Mouse (Mus musculus) right cerebral cortex, postnatal 14 days (tissue): ENCODE measurements at regions not wholly inside any gene's neighbourhood (a gene's known extent, or its start where the extent isn't known, plus 50 kb on each side); places are given as distances from the start of the nearest gene placed in this dataset.
A peak's percentile ranks its signal among the peaks of the same experiment; 100 is the strongest.

ENCODE experiments used
- DNase-seq: peaks from one replicate; pipeline ENCODE4 v3.0.0; 2022

DNA sequence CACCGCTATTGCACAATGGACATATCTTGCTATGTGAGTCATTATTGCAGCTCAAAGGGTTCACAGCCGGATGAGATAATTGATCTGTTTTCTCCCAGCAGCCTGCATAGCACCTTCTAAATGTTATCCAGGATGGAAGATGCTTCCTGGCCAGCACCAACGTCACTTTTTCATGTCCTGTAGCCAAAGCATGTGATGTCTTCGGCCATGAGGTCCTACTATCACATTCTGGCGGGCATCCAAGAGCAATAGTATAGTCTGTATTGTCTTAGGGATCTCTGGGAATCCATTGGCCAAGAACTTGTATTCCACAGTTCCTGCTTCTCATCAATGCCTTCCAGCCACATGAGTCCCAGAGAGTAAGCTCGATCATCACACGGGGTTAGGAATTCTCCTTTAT, 70.6 kb downstream of the Npy start:
- DNase-seq, result no peak

DNA sequence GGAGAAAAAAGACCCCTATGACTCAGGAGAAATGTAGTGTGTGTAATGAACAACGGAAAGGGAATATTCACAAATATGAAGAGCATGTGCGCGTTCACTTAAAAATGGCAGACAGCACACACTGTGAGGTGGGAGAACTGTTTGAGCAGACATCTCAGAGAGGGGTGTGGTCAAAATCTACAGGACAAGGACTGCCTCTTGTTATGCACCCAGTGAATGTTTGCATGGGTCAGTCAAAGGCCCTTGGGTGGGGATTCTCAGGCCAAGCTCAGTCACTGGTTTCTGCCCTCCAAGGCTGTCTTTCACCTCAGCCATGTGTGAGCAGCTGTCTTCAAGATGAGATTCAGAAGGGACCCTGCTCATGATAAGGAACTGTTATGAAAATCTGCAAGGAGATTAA, 76.6 kb downstream of the Npy start:
- no peak for DNase-seq

DNA sequence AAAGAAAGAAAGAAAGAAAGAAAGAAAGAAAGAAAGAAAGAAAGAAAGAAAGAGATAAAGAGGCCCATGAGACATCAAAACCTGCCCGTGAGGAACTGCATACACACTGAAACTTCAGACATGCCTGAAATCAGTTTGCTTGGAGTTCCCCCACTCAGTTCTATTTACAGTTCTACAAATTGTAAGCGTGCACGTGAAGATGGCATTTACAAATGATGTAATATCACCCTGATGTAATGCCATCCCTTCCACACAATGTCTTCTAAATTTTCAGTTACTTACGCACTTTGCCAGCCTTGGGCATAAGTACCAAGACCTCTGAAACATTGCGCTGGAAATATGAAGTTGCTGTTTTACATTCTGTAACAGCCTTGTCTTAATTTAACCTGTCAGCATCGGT, 79.0 kb downstream of the Npy start:
- no peak for DNase-seq

DNA sequence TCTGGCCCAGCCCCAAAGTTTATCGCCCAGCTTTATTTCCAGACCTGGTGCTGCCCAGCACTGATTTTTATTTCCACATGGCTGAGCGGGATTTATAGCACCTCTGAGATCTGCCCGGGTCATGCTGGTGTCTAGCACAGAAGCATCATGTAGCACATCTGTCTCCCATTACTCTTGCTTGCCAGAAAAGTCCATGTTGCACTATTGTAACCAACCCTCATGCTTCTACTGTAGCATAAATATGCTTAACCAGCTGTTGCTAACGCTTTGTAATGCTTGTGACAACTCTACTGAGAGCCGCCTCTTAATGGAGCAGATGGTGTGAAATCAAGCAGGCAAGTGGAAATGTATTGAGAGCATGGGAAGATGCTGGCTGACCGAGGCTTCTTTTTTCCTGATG, 81.5 kb downstream of the Npy start:
- DNase-seq, result no peak

DNA sequence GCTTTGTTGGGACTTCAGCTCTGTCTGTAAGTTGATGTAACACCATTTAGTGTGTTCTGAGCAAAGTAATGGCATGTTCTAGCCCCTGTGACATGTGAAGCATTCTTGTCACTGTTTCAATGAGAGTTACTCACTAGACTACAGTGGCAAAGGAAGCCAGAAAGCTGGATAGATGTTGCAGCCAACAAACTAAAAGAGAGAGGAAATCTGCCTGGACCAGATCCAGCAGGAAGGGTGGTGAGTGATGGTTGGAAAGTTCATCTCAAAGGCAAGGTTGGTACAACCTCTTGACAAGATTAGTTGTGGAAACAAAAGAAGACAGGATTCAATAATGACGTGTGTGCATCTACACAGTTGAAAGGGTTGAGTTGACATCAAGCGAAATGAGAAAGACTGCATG, 83.9 kb downstream of the Npy start:
- no peak for DNase-seq

DNA sequence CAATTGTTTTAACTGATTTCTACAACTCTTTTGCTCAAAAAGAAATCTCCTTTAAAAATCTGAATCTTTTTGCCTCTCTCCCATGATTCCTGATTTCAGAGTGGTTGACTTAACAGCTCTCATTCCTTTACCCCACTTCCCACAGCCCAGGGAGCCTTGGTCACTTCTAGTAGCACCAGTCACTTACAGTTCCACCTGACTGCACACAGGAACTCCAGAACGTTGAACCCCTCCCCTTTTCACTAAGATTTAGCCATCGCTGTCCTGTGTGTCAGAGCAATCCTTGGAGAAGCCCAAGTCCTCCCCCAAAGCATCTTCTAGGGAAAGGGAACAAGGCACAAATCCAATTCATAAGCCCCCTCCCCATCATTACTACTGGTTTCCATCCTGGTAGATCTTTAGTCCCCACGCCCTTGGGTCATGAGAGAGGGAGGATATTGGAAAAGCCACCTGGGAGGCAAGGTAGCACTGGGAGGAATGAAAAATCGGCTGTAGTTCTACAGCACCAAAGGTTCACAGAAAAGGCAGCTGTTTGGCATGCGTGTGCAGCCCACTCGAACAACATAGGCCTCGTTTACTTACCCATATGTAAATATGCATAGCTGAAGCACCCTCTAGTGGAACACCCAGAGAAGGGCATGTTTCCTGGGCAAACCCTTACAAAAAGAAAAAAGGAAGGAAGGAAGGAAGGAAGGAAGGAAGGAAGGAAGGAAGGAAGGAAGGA, 96.7 kb downstream of the Npy start:
- peak; percentile 28 for DNase-seq

DNA sequence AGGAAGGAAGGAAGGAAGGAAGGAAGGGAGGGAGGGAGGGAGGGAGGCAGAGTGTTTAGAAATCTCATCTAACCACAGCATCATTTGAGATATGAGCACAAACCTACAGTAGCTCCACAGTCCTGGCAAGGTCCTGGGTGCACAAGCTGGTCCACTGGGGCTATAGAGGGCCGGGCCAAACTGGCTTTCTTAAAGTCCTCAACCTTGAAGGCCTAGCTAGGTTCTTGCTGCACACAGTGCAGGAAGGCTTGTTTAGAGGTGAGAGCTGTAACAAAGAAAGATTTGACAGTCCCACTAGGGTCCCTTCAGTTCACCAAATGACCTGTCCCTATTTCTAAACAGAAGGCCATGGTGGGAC, 97.3 kb downstream of the Npy start:
- DNase-seq, result no peak

DNA sequence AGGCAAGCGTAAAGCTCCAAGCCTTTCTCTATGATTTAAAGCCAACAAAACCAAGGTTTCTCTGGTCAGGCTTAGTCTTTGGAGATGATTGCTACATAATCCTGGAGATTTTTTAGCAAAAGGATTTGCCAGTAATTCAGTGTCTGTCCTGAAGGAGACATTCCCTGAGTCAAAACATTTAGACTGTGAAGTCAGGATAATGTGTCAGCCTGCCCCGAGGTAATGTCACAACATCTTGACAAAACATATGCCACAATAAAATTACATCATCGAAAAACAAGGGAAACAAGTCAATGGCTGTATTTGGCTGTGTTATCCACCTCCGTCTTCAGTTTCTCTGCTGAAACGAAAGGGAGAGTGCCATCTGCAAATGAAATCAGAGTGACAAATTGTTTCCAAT, 101.8 kb downstream of the Npy start:
- DNase-seq, result no peak

DNA sequence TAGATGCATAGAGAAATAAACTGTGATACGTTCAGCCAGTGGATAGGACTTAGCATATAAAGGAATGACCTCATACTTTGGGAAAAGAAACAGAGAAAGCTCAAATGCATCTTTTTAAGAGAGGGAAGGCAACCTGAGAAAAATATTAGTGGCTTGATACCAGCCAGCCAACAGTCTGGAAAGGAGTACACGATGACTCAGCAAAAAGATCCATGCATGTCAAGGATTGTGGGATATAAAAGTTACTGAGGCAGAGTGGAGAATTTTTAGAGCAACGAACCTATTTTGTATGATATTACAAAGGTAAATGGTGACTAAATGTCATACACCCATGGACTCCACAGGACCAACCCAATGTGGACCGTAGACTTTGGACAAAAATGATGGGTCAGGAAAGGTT, 105.6 kb downstream of the Npy start:
- no peak for DNase-seq

DNA sequence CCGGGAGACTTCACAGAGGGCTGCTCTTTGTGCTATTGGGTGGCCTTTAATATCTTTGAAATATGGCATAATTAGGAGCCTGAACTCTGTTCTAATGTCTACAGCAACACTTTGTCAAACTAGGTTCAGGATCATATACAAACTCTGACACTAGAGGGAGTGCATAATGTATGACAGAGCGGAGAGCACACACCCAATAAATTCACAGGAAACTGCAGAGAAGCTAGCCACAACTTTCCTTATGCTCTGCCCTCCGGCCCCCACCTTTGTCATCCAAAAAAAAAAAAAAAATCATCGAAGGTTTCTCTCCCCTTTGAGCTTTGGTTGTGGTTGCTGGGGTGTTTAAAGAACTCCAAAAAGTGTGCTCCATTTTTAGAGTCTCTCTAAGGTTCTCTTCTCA, 107.6 kb downstream of the Npy start:
- no peak for DNase-seq

DNA sequence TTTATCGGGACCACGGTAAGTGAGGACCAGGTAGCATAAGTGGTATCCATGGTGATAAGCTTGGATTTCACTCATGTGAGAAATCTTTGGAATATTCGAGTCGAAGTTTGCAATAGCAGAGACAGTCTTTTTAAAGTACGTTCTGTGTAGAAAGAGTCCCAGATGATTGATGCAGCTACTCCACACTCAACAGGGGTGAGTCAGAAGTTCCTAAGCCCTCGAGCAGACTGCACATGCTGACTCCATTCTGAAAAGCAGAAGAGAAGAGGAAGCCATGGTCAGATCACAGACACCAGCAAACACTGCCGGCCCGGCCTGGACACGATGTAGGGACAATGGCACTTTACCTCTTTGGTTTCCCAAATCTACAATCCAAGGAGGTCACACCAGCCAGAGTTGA, 120.6 kb downstream of the Npy start:
- DNase-seq, result no peak

DNA sequence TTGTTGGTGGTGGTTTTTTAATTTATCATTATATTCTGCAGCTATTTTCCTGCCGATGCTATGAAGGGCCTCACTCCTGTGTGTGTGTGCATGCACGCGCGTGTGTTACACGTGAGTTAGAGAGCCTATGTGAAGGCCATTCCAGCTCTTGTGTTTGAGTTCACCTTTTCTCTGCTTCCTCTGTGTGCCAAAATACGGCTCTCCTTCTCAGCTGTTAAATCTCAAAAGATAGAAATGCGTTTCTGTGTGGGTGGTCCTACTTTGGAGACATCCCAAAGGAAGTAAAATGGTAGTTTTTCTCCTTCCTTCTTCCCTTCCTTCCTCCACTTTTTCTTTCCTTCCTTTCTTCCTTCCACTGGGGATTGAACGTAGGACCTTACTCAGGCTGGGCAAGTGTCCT, 136.4 kb downstream of the Npy start:
- no peak for DNase-seq

DNA sequence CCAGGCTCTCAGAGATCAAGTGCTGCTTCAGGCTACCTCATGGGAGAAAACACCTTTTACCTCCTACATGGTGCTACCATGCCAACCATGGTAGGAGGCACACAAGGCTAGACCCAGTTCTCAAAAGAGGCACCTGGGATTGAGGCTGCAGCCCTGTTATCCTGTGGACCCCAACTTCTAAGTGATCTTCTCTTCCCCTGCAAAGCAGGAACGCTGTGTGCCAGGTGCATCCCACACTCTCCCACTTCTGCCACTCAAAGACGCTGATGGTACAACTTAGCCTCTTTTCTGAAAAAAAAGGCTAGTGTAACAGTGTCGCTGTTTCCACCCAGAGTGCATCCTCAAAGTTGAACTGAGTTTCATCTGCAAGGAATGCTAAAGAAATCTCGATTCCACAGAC, 138.7 kb downstream of the Npy start:
- no peak for DNase-seq

DNA sequence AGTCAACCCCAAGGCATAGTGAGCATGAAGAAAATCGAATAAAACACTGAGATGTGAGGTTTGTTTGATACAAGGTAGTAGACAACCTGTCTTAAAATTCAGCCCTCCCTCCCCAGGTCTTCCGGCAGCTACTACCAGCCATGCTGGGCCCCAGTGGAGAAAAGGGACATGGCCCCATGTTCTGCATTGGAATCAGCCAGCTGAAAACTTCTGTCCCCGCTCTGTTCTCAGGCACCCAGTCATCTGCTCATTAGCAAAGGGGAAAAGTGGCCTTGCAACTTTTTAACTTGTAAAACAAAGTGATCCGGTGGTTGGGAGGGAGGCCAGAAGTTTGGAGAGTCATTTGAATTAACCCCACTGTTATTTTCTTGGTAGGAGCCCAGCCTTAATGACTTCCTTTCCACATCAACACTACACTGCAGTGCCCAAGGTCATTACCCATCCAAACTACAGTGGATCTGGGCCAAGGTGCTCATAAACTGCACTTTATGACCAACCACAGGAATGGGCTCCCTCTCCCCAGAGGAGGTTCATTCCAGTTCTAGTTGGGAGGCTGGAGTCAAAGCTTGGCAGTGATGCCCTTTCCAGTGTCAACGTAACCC, 143.5 kb downstream of the Npy start:
- no peak for DNase-seq

DNA sequence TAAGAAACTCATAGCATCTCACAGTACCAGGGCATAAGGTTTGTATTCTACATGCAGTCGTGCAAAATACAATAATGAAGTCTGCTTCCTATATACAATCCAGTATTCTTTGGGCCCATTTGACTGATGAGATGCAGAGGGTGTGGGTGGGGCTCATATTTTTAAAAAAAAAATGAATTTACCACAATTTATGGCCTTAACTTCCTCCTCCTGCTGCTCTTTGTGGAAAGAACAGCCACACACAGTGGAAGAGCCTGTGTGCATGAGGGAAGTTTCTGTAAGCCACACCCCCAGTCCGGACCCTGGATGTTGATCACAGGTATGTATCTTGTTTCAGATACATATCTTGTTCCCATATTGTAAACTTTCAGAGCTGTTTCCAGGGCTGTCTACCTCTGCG, 143.5 kb upstream of the Mpp6 start:
- DNase-seq, result no peak

DNA sequence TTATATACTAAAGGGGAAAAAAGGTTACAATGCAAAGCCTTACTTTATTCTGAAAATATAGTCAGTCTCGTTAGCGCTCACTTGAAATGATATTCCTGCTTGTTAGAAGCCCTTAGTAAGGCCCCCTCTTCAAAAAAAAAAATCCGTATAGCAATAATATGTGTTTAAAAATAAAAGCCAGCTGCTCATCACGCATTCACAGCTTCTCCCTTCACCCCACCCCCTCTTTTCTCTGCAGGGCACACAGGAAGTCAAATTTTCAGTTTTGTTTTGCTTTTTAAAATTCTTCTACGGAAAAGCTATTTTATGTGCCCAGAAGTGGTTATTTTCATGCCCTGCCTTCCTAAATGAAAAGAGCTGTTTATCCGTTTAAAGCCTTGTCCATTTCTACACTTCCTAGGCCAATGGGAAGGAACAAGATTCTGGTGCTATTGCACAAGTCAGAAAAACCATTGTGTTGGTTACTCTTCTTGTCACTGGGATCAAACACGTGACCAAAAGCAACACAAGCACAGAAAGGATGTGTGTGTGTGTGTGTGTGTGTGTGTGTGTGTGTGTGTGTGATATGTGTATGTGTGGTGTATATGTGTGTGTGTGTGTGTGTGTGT, 136.7 kb upstream of the Mpp6 start:
- DNase-seq, result no peak

DNA sequence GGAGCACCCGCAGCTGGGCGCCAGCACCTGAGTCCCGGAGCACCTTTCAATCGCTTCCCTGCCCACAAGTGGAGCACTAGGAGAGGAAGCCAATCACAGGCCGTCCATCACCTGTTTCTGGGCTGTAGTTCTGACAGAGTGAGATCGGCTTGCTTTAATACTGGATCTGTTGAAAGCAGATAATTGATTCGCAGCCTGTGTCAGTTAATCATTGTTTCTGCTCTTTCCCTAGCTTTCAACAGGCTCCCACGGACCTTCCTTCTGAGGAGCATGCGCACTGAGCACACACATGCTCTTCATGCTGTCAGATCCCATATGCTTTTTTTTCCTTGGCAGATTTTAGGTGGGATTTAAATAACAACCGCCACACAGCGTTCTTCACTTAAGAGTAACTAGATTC, 132.3 kb upstream of the Mpp6 start:
- peak; percentile 31 for DNase-seq

DNA sequence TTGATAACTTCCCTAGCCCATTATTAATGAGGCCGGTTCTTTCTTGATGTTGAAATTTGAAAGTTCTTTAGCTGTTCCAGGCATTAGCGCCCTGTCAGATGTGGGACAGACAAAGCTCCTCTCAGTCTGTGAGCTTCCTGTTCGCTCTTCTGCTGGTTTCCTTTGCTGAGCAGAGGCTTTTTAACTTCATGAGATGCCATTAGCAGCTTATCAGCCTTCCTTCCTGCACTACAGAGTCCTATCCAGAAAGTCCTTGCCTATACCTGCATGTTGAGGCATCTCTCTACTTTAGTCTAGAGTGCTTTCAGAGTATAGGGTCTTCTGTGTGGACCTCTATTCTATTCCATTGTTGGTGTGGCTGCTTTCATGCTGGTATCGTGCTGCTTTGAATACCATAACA, 126.3 kb upstream of the Mpp6 start:
- DNase-seq, result no peak

DNA sequence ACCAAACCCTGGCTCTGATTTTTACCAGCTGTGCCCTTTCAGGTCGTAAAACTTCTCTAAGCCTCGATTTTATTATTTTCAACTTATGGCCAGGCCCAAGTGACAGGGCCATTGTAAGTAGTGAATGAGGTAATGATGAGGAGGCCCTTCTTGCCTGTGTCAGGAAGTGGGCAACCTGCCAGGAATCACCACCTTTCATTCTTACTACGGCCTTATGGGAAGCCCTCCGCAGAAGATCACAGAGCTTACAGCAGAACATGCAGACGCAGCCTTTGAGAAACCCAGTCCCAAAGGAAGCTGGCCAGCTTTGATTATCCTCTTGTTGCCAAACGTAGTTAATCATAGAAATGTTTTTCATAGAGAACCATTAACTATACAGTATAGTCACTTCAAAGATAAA, 124.9 kb upstream of the Mpp6 start:
- no peak for DNase-seq

DNA sequence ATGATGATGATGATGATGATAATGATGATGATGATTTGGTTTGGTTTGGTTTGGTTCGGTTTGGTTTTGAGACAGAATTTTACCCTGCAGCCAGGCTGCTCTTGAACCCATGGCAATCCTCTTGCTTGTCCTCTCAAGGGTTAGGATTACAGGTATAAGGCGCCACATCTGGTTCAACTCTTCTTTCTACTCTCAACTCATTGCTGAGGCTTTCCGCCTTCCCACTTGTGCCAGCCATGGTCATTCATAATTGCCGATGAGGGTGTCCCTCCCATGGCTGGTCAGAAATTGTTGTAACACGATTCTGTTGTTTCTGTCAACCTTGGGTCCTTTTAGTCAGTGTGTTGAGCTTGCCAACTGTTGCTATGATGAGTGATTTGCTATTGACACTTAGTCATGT, 122.9 kb upstream of the Mpp6 start:
- no peak for DNase-seq

DNA sequence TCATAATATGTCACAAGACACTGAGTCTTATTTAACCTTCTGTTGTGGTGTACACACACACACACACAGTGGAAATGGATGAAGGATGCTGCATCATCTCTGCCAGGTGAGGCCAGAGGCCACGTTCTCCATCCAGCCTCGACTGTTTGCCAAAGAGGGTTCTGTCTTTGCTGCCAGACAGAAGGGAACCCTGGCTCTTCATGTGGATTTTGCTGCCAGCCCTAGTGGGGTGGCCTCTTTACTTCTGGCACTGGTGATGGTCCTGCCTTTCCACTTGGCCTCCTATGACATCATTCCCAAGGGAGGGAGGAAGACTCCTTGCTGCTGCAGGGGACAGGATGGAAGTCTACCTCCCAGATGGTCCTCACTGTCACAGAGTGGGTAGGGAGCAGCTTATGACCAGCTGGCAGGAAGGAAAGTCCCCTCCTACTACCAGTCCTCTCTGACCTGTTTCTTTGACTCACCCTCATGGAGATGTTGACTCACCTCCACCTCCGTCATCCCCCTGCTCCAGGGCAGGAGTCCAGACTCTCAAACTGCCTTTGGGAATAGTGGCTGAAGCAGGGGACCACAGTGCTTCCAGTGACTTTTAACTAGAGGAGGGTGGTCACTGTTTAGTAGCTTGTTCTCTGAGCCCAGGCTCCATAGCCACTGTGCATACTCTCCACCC, 122.4 kb upstream of the Mpp6 start:
- DNase-seq, result no peak

DNA sequence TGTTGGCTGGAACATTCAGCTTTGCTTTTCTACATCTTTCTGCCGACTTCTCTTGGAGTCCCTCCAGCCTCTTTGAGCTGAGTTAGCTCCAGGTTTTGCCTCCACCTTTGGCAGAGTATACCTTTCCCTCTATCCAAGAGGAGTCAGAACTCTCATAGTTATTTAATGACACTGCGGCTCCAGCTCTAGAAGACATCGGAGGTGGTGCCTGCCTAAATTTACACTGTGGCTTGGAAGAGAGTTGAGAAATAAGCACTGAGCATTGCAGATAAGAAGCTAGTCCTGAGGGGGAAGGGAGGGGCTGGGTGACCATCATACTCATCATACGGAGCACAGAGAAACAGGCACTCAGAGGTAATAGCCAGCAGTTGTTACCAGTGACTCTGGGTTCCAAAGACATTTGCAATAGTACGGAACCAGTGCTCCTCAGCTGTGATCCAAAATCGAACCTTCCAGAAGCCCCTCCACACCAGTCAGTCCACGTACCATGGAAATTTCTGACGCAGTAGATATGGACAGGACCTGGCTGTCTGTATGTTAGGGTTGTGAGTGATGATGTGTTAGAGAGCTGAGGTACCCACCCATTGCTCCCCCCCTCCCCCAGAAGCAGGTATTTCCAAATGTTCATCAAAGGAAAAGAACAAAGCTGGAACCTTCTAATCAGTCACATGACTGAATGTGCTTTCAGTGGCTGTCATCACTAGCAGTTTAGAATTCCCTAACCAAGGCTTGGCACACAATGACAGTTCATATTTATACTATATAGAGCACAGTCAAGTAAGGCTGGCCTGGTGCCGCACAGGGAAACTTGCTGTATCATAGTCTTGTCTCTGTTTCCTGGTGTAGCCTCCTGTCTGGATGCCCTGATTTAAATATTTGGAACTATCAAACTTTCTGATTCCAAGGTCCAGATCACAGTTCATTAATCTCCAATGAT, 120.2 kb upstream of the Mpp6 start:
- DNase-seq, result no peak

DNA sequence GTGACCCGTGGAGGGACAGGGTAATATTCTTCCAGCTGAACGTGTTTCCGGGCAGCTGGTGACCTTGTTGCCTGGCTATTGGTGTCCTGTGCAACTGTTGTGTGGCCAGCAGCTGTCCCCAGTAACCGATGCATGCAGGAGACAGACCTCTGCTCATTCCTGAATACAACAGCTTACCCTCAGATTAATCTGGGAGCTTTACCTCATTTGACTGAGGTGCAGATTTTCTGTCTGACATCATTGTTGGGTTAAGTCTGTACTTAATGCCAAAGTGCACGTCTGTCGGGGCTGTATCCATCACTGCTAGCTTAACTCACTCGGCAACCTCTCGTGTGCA, 119.6 kb upstream of the Mpp6 start:
- DNase-seq, result no peak
